Mouse (Mus musculus) ES-E14 (cell line): ENCODE data around the gene Ikzf3.

Source experiments
- CHD2 ChIP-seq: IDR thresholded peaks from 2 replicates; pipeline ENCODE4 v1.6.1; 2014; ENCODE audit warnings: mild to moderate bottlenecking, low read depth, low read length, inconsistent platforms
- HCFC1 ChIP-seq: IDR thresholded peaks from 2 replicates; pipeline ENCODE4 v1.6.1; 2012; ENCODE audit warnings: low read length, inconsistent platforms, borderline replicate concordance; ENCODE audit not compliant: insufficient read depth
- MAFK ChIP-seq: IDR thresholded peaks from 2 replicates; pipeline ENCODE4 v1.6.1; 2014; ENCODE audit warnings: mild to moderate bottlenecking, low read depth, low read length, inconsistent platforms; ENCODE audit not compliant: insufficient read depth
- ZC3H11A ChIP-seq: IDR thresholded peaks from 2 replicates; pipeline ENCODE4 v1.6.1; 2012; ENCODE audit warnings: low read depth, mild to moderate bottlenecking, inconsistent platforms, low read length, borderline replicate concordance
- ZNF384 ChIP-seq: IDR thresholded peaks from 2 replicates; pipeline ENCODE4 v1.6.1; 2012; ENCODE audit warnings: low read depth, low read length, inconsistent platforms

GRCm38 (mm10) chr11:98512881-98513280, 33.0 kb downstream of the Ikzf3 start:
- TF ChIP-seq CHD2, result no peak
- no peak for TF ChIP-seq ZNF384
- no peak for TF ChIP-seq HCFC1
- no peak for TF ChIP-seq MAFK
- no peak for TF ChIP-seq ZC3H11A
